In genomic region chr1:187997584-187998338, GRCm38 (mm10) we compare ENCODE assay signal across 8 mouse cellular contexts.
DNase-seq lines count a peak whose midpoint lies in the region; ATAC-seq lines count a peak whose summit lies in the region.

No protein-coding gene starts in this region.

- peak overlapping the region; percentile 77 for H3K9ac ChIP-seq in heart, embryonic 12.5 days
- peak overlapping the region; percentile 25; the same call in 1 of the 2 replicates for H3K9ac ChIP-seq in kidney, embryonic 14.5 days (ENCODE audit: low read depth, low read length)
- no peak overlapping the region for H3K9ac ChIP-seq in limb, embryonic 15.5 days
- H3K9ac ChIP-seq in midbrain, embryonic 14.5 days (replicated peaks; ENCODE audit: low read length), result peak overlapping the region; percentile 44; the same call in 1 of the 2 replicates
- no peak overlapping the region for H3K9ac ChIP-seq in stomach, embryonic 15.5 days

- H3K4me1 ChIP-seq in heart, embryonic 12.5 days (replicated peaks), result peaks cover 9% of the 10 kb centered on the region; the same call in 1 of the 2 replicates
- no peaks in the 10 kb centered on the region for H3K4me1 ChIP-seq in kidney, embryonic 14.5 days (ENCODE audit: control insufficient read depth, insufficient read depth, low read length)
- peaks cover 4% of the 10 kb centered on the region for H3K4me1 ChIP-seq in limb, embryonic 15.5 days
- no peaks in the 10 kb centered on the region for H3K4me1 ChIP-seq in midbrain, embryonic 14.5 days (ENCODE audit: control insufficient read depth, insufficient read depth, low read length)
- H3K4me1 ChIP-seq in stomach, embryonic 15.5 days, result no peaks in the 10 kb centered on the region

- H3K9me3 ChIP-seq in heart, embryonic 12.5 days (replicated peaks), result no peaks in the 10 kb centered on the region
- H3K9me3 ChIP-seq in kidney, embryonic 14.5 days (ENCODE audit: control insufficient read depth, low read length), result no peaks in the 10 kb centered on the region
- no peaks in the 10 kb centered on the region for H3K9me3 ChIP-seq in limb, embryonic 15.5 days
- H3K9me3 ChIP-seq in midbrain, embryonic 14.5 days (ENCODE audit: control insufficient read depth, low read length), result no peaks in the 10 kb centered on the region
- no peaks in the 10 kb centered on the region for H3K9me3 ChIP-seq in stomach, embryonic 15.5 days

- H3K4me2 ChIP-seq in heart, embryonic 12.5 days, result peak overlapping the region; percentile 73
- H3K4me2 ChIP-seq in kidney, embryonic 14.5 days (replicated peaks; ENCODE audit: low read depth, low read length), result peak overlapping the region; percentile 70
- peak overlapping the region; percentile 69 for H3K4me2 ChIP-seq in limb, embryonic 15.5 days
- H3K4me2 ChIP-seq in midbrain, embryonic 14.5 days (ENCODE audit: low read length), result peak overlapping the region; percentile 76
- H3K4me2 ChIP-seq in stomach, embryonic 15.5 days, result peak overlapping the region; percentile 79

- no peaks in the 10 kb centered on the region for H3K27me3 ChIP-seq in heart, embryonic 12.5 days (replicated peaks)
- peaks cover 28% of the 10 kb centered on the region for H3K27me3 ChIP-seq in kidney, embryonic 14.5 days (ENCODE audit: control insufficient read depth, insufficient read depth, low read length)
- H3K27me3 ChIP-seq in limb, embryonic 15.5 days, result peaks cover 20% of the 10 kb centered on the region
- no peaks in the 10 kb centered on the region for H3K27me3 ChIP-seq in midbrain, embryonic 14.5 days (ENCODE audit: control insufficient read depth, insufficient read depth, low read length)
- 0 out of 2 replicates have a peak, but pooled peaks cover 2% of the 10 kb centered on the region for H3K27me3 ChIP-seq in stomach, embryonic 15.5 days (replicated peaks)

- under 1% methylated on average over 39 of the region's 39 CpGs for WGBS in heart, embryonic 12.5 days
- under 1% methylated on average over 39 of the region's 39 CpGs for WGBS in kidney, embryonic 14.5 days
- under 1% methylated on average over 39 of the region's 39 CpGs for WGBS in limb, embryonic 15.5 days
- under 1% methylated on average over 39 of the region's 39 CpGs for WGBS in midbrain, embryonic 14.5 days
- WGBS in stomach, embryonic 15.5 days, result 1% methylated on average over 39 of the region's 39 CpGs

- H3K36me3 ChIP-seq in heart, embryonic 12.5 days, result no peaks in the 10 kb centered on the region
- no peaks in the 10 kb centered on the region for H3K36me3 ChIP-seq in kidney, embryonic 14.5 days (ENCODE audit: control insufficient read depth, insufficient read depth, low read length)
- no peaks in the 10 kb centered on the region for H3K36me3 ChIP-seq in limb, embryonic 15.5 days
- no peaks in the 10 kb centered on the region for H3K36me3 ChIP-seq in midbrain, embryonic 14.5 days (ENCODE audit: control insufficient read depth, insufficient read depth, low read length)
- H3K36me3 ChIP-seq in stomach, embryonic 15.5 days, result no peaks in the 10 kb centered on the region

- H3K27ac ChIP-seq in heart, embryonic 12.5 days (ENCODE audit: poor library complexity, severe bottlenecking), result peak overlapping the region; percentile 84
- no peak overlapping the region for H3K27ac ChIP-seq in kidney, embryonic 14.5 days (ENCODE audit: low read depth, low read length)
- H3K27ac ChIP-seq in limb, embryonic 15.5 days, result no peak overlapping the region
- H3K27ac ChIP-seq in midbrain, embryonic 14.5 days (replicated peaks; ENCODE audit: low read depth, low read length), result peak overlapping the region; percentile 41; the same call in 1 of the 2 replicates
- no peak overlapping the region for H3K27ac ChIP-seq in stomach, embryonic 15.5 days

- ATAC-seq in erythroid progenitor cell, adult 5-6 weeks (replicated peaks; ENCODE audit: low FRiP score, poor library complexity, severe bottlenecking), result 0 out of 2 replicates have a peak, but pooled peaks have one; percentile 19
- ATAC-seq in heart, embryonic 12.5 days (ENCODE audit: insufficient number of reproducible peaks, low FRiP score), result peak; percentile 92
- ATAC-seq in kidney, embryonic 14.5 days (ENCODE audit: low FRiP score, low TSS enrichment), result peak; percentile 96
- peak; percentile 78 for ATAC-seq in limb, embryonic 15.5 days (ENCODE audit: insufficient number of reproducible peaks, low FRiP score, low TSS enrichment, low read depth)
- ATAC-seq in midbrain, embryonic 14.5 days (ENCODE audit: low FRiP score, low TSS enrichment), result peak; percentile 91
- peak; percentile 95 for ATAC-seq in stomach, embryonic 15.5 days (ENCODE audit: insufficient read depth, low FRiP score, low read depth)

- peak; percentile 10 for DNase-seq in c-Kit-positive CD71-negative TER-119-negative erythroid progenitor cells, embryonic 14.5 days (ENCODE audit: low read depth)
- peak; percentile 91 for DNase-seq in midbrain, embryonic 14.5 days
- DNase-seq in spleen, postnatal 14 days (ENCODE audit: low spot score in 2 of 2), result no peak

- peak overlapping the region; percentile 69 for H3K4me3 ChIP-seq in heart, embryonic 12.5 days
- H3K4me3 ChIP-seq in kidney, embryonic 14.5 days (ENCODE audit: low read length), result peak overlapping the region; percentile 40
- peak overlapping the region; percentile 39 for H3K4me3 ChIP-seq in limb, embryonic 15.5 days
- peak overlapping the region; percentile 47 for H3K4me3 ChIP-seq in midbrain, embryonic 14.5 days (replicated peaks; ENCODE audit: low read depth, low read length)
- peak overlapping the region; percentile 42 for H3K4me3 ChIP-seq in stomach, embryonic 15.5 days (replicated peaks)

Comparison
In these comparisons a context has a peak if more than half of its experiments do, and no peak if none do; other contexts are left out.
1. DNase-seq: peak in c-Kit-positive CD71-negative TER-119-negative erythroid progenitor cells, embryonic 14.5 days (single experiment) and midbrain, embryonic 14.5 days (single experiment); none in spleen, postnatal 14 days (0 of 2).
2. ATAC-seq: peak in every context shown above with its lines; median percentile 96 in kidney, embryonic 14.5 days; 95 in stomach, embryonic 15.5 days; 92 in heart, embryonic 12.5 days; 91 in midbrain, embryonic 14.5 days; 78 in limb, embryonic 15.5 days; 19 in erythroid progenitor cell, adult 5-6 weeks.
3. H3K27ac ChIP-seq: peak in heart, embryonic 12.5 days (single experiment) and midbrain, embryonic 14.5 days (single experiment); none in kidney, embryonic 14.5 days (single experiment), limb, embryonic 15.5 days (single experiment) and stomach, embryonic 15.5 days (single experiment).
4. H3K9ac ChIP-seq: peak in heart, embryonic 12.5 days (single experiment), kidney, embryonic 14.5 days (single experiment) and midbrain, embryonic 14.5 days (single experiment); none in limb, embryonic 15.5 days (single experiment) and stomach, embryonic 15.5 days (single experiment).
5. Peak in every context shown above with its lines, with median percentiles within 50 percentile points of each other: H3K4me2 ChIP-seq and H3K4me3 ChIP-seq.